Mouse (Mus musculus) brown adipose tissue, adult 24 weeks (tissue): ENCODE measurements around the gene Med15. TPM values are rescaled to one million over a fixed set of nuclear protein-coding genes. Genes with fewer than 3 reads are reported as not detected.

Source experiments
- H3K27ac ChIP-seq: fragments of 200-500 bp; replicated peaks from 2 replicates; pipeline ENCODE4 v1.5.1; 2012; ENCODE audit warnings: low read depth, mild to moderate bottlenecking, low read length
- H3K4me1 ChIP-seq: fragments of 200-500 bp; 2 replicates; pipeline ENCODE4 v1.6.1; 2012; ENCODE audit warnings: low read length, mixed read lengths; ENCODE audit not compliant: control insufficient read depth, insufficient read depth, insufficient read length
- H3K4me3 ChIP-seq: fragments of 200-500 bp; 2 replicates; pipeline ENCODE4 v1.5.1; 2012; ENCODE audit warnings: low read depth, mild to moderate bottlenecking, low read length, moderate library complexity; ENCODE audit not compliant: insufficient read depth
- polyA plus RNA-seq: library from polyadenylated mRNA; stranded (reverse); fragments of >200 nt; gene quantifications from 2 replicates; pipeline ENCODE4 v1.2.4, GENCODE M21; 2012; ENCODE audit not compliant: missing spikeins, insufficient read depth, insufficient read length

Gene Med15
- polyA plus RNA-seq: 14.7 and 16.2 TPM in 2 replicates

DNA sequence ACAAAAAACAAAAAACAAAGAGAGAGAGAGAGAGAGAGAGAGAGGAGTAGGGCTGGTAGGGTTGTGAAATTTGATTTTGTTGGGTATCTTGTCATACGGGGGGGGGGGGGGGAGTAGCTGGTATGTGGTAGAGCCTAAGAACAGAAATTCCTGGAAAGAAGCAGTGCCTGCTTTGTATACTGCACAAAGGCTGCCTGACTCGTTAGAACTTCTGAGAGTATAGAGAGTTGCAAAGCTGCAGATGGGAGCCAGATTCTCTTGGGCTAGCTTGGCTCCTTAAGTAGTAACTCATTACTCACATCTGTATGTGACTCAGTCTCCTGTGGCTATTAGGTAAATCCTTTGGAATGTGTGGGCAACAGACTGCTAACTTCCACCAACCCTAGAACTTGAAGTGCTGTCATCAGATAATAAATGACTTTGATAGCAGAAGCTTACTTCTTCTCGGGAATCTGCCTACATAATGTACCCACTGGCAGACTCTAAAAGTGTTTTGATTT, at the start of gene Med15:
Gene Med15, minus strand, starts transcription at position 51 of the 500 bp plus-strand sequence.
- Histone ChIP-seq H3K27ac (no peak within 1 kb of the TSS), H3K4me1 (no peaks in the 10 kb centered on the region), H3K4me3 (no peak within 1 kb of the TSS)

DNA sequence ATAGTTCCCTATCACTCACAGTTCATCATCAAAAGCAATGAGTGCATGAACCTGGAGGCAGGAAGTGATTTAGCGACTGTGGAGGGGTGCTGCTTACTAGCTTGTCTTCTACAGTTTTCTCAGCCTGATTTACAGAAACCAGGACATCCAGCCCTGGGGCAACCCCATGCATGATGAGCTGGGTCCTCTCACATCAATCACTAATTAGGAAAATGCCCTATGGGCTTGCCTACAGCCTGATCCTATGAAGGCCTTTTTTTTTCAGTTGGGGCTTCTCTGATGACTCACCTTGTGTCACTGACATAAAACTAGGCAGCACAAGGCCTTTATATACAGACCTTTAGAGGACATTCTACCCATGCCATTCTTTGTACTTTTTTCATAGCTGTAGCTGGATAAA, 47.0 kb upstream of the Med15 start:
- Histone ChIP-seq H3K4me1 (no peaks in the 10 kb centered on the region), H3K27ac (no peak overlapping the region), H3K4me3 (no peak overlapping the region)

DNA sequence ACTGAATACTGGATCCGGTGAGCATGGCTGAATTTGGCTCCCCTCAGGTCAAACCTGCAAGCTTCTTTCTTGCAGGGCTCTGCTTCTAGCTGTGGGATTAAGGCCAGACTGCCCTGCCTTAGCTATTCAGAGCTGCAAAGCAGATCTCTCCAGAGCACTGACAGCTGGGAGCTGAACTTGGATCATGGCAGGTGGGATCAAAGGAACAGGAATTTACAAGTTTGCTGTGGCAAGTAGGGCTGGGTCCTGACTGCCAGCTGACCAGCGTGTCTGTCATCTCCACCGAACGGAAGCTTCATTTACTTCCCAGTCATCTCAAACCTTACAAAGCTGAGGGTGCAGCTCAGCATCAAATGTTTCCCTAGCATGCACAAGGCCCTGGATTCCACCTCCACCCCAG, 45.5 kb upstream of the Med15 start:
- no peak overlapping the region for H3K27ac ChIP-seq

DNA sequence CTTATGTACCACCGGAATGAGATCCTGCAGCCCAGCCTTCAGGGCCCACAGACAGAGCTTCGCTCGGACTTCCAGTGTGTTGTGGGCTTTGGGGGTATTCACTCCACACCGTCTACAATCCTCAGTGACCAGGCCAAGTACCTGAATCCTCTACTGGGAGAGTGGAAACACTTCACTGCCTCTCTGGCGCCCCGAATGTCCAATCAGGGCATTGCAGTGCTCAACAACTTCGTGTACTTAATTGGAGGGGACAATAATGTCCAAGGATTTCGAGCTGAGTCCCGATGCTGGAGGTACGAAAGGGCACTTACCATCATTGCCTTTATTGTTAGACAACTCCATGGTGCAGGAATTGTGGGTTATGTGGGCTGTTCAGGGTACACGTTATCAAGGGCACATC, 44.1 kb upstream of the Med15 start:
- Histone ChIP-seq H3K4me1 (no peaks in the 10 kb centered on the region), H3K27ac (no peak overlapping the region), H3K4me3 (no peak overlapping the region)

More for the DNA sequence above, 45.5 kb upstream of the Med15 start:
- Histone ChIP-seq H3K4me3 (no peak overlapping the region), H3K4me1 (no peaks in the 10 kb centered on the region)

DNA sequence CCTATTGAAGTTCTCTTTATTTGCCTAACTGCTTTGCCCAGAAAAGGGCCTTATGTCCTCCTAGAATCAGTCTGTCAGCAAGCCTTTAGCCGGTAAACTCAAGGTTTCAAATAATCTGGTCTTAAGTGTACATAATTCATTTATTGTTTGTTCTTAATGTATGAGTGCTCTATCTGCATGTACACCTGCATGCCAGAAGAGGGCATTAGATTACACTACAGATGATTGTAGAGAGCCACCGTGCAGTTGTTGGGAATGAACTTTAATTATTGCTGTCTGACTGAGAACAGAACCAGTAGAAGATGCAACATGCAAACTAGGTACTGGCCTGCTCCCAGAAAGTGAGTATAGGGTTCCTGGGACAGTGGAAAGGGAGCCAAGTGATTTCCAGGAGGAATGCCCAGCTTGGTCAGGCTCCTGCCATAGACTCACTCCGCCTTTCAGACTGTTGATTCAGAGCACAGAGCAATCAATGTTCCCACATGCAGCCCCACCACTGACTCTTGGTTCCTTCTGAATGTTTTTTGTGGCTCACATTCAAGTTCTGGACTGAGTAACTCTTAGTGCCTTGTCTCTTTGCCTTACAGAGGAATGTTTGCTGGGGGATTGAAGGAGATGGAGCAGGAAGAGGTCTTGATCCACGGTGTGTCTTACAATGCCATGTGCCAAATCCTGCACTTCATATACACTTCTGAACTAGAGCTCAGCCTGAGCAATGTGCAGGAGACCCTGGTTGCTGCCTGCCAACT, 38.6 kb upstream of the Med15 start:
- Histone ChIP-seq H3K4me1 (peaks cover 2% of the 10 kb centered on the region; the same call in 1 of the 2 replicates), H3K27ac (no peak overlapping the region), H3K4me3 (no peak overlapping the region)

DNA sequence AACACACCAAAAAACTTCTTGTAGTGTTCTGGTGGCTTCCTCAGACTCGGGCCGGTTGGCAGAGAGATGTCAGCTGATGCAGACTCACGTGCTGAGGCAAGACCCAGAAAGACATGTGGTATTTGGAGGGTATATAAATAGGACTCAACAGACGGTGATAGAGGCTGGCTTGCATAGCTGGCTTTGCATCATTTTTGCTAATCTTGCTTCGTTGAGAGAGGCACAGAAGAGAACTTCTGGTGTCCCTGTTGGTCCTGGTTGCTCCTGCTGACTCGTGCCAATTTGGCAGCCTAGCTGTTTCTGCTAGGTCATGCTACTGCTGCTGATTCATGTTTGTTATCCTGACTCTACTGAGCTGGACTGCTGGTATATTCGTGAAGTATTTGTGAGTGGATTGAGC, 36.1 kb upstream of the Med15 start:
- Histone ChIP-seq H3K27ac (no peak overlapping the region), H3K4me3 (no peak overlapping the region), H3K4me1 (peaks cover 2% of the 10 kb centered on the region; the same call in 1 of the 2 replicates)

DNA sequence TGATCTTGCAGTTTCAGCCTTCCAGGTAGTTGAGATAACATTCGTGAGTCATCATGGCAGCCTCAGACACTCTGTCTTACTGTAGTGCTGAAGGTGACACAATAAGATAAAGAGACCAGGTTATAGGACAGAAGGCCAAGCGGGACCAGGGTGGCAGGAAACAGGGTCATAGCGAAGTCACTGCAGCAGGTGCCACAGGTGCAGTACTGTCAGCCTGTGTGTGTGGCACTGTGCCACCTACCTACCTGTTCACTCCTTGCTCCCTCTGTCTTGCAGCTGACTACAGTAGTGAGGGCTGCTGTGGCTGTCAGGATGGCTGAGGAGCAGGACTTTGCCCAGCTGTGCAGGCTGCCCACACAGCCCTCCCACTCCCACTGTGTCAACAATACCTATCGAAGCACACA, 31.4 kb upstream of the Med15 start:
- H3K27ac ChIP-seq: no peak overlapping the region
- H3K4me3 ChIP-seq: no peak overlapping the region

DNA sequence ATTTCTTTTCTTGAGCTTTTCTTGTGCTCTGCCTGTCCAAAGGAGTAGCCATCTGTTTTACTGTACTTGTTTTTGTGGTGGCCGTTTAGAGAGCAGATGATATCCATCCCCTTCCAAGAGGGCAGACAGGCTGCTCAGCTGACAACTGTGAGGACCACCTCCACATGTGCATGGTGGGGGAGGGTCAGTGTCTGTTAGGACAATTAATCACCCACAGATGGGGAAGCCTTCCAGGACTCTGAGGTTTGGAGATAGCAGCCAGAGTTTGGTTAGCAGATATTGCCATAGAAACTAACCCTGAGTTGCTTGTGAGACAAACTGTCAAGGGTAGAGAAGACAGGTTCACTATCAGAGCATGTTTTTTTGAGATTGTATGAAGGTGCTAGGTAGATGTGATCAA, 28.4 kb upstream of the Med15 start:
- Histone ChIP-seq H3K4me1 (peaks cover 6% of the 10 kb centered on the region; the same call in 1 of the 2 replicates), H3K4me3 (no peak overlapping the region), H3K27ac (no peak overlapping the region)

More for the DNA sequence above, 31.4 kb upstream of the Med15 start:
- peaks cover 1% of the 10 kb centered on the region; the same call in 1 of the 2 replicates for H3K4me1 ChIP-seq

DNA sequence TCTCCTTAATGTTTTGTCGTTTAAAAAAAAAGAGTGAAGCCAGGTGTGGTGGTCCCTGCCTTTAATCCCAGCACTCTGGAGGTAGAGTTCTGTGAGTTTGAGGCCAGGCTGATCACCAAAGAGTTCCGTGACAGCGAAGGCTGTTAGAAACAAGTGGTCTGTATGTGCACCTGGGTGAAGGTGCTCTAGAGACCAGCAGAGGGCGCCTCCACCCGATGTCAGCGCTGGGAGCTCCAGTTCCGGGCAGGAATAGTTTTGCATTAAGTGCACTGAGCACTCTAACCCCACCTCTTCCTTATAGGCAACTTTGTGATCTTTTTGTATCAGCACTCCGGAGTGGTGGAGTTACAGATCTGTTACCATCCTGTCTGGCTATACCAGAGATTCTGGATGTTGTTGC, 28.0 kb upstream of the Med15 start:
- Histone ChIP-seq H3K4me3 (no peak overlapping the region), H3K27ac (no peak overlapping the region), H3K4me1 (peaks cover 6% of the 10 kb centered on the region; the same call in 1 of the 2 replicates)

DNA sequence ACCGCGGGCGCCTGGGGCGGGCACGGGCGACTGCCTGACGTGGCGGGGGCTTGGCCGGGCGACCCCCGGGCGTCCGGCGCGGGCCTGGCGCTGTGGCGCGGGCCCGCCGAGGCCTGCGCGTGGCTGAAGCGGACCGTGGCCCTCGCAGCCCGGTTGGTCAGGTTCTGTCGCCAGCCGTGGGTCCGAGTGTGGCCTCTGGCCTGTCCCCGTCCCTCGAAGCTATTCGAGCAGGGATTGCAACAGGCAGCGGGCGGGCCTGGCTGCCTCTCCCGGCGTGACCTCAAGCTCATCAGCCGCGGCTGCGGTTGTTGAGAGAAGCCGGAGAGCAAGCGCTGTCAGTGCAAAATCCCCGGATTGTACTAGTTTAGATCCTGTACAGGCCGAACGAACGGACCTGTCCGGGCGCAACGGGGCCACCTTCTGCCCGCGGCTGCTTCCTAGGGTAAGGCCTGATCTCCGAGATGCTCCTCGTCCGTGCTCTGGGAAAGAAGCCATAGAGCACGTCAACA, 27.2 kb upstream of the Med15 start:
- H3K27ac ChIP-seq: no peak overlapping the region
- peaks cover 6% of the 10 kb centered on the region; the same call in 1 of the 2 replicates for H3K4me1 ChIP-seq
- peak overlapping the region; percentile 62 for H3K4me3 ChIP-seq

DNA sequence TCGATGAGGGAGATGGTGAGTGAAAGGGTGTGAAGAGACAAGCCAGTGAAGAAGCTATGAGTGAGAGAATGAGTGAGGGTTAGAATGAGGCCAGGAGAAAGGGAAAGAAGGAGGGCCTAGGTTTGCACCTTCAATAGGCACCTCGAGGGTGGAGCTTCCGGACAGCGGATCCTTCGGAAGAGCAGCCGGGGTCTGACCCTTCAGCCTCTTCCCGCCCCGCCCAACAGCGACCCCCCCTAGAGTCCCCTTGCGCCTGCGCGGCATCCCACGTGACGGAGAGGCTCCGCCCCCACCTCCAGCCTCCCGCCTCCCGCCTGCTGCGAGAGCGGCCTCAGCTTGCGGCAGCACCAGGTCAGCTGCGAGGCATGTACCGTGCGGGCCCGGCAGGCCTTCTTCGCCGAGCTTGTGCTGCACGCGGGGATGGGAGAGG, 26.7 kb upstream of the Med15 start, which contains the start of gene Klhl22:
Gene Klhl22, plus strand, starts transcription at position 275 of the 430 bp plus-strand sequence.
- H3K27ac ChIP-seq: peak within 1 kb of the TSS; percentile 60
- peak within 1 kb of the TSS; percentile 62 for H3K4me3 ChIP-seq
- peaks cover 6% of the 10 kb centered on the region; the same call in 1 of the 2 replicates for H3K4me1 ChIP-seq

DNA sequence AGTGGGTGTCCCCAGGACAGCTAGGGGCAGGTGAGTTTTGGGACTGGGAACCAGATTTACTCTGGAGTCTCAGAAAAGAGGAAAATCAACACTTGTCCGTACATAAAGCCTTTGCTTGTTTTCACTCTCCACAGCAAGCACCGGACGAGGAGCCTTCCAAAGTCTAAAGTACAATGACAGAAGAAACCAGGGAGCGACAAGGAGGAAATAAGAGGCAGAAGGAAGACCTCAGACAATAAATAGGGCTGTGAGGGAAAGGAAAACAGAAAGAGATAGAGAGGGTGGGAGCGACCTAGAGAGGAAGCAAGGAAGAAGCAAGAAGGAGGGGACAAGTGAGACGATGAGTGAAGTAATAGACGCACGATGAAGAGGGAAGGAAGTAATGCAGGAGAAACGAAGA, 26.2 kb upstream of the Med15 start:
- Histone ChIP-seq H3K4me3 (peak overlapping the region; percentile 62), H3K4me1 (peaks cover 6% of the 10 kb centered on the region; the same call in 1 of the 2 replicates), H3K27ac (peak overlapping the region; percentile 60)

DNA sequence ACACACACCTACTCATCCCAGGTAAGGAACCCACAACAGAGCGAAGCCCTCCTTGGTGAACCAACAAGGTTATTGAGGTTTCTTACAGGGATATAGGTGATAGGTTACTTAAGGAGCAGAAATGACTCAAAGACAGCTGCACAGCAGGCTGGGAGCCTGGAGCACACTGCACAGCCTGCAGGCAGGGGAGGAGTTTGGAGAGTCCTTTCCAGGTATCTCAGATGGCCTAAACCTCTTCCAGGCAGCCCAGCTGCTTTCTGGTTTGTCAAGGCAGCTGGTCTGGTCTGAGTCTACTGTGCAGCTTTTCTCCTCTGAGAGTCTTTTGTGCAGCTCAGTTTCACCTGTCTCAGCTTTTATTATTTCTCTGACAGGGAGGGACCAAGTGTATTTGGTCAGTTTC, 25.1 kb upstream of the Med15 start:
- H3K27ac ChIP-seq: no peak overlapping the region
- H3K4me3 ChIP-seq: no peak overlapping the region
- peaks cover 6% of the 10 kb centered on the region; the same call in 1 of the 2 replicates for H3K4me1 ChIP-seq

DNA sequence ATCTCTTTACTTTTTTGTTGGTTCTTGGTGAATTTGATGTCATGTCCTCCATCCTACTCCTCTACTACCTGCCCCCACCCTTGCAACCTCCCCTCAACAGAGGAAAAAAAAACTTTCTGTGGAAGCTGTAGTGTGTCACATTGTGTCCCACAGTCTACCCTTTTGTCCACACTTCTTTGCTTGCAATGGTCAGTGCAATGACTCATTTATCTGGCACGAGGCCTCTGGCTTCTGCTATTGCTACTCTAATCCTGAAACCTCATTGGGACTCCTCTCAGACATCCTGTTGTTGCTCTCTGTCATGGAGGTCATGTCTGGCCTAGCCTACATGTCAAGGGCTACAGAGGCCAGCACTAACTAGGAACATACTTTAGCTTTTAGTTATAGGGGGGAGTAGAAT, 21.0 kb upstream of the Med15 start:
- H3K4me3 ChIP-seq: no peak overlapping the region
- H3K27ac ChIP-seq: no peak overlapping the region
- H3K4me1 ChIP-seq: peaks cover under 1% of the 10 kb centered on the region; the same call in 1 of the 2 replicates

DNA sequence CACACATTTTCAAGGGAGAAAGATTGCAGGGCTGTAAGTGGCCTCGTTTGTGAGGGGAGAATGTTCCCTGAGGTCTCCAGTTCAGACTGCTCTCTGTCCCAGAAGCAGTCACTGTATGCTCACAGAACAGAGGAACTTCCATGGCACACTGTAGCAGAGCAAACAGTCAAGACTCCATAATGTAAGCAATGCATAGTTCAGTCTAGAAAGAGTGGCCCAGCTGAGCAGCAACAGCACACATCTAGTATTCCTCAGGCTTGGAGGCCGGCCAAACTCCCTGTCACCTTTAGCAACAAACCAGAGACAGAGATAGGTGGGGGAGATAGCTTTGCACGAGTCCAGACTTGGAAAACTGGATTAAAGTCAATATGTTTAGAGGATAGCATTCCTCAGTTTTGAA, 20.3 kb upstream of the Med15 start:
- Histone ChIP-seq H3K4me1 (no peaks in the 10 kb centered on the region), H3K27ac (no peak overlapping the region)

More for the DNA sequence above, 20.3 kb upstream of the Med15 start:
- H3K4me3 ChIP-seq: no peak overlapping the region
